Mouse (Mus musculus): ENCODE results near the gene Dmtf1.
A peak's percentile ranks its signal among the peaks of the same experiment; 100 is the strongest.

The Dmtf1 gene

GRCm38 (mm10) chr5:9107296-9108089 lies 54.1 kb downstream of the Dmtf1 start:
- no peak for DNase-seq (ENCODE audit: low spot score in 2 of 2)

- no peak for DNase-seq (ENCODE audit: low spot score in 2 of 2)
Observed at GRCm38 (mm10) chr5:9106806-9107205, 54.8 kb downstream of the Dmtf1 start.

DNA sequence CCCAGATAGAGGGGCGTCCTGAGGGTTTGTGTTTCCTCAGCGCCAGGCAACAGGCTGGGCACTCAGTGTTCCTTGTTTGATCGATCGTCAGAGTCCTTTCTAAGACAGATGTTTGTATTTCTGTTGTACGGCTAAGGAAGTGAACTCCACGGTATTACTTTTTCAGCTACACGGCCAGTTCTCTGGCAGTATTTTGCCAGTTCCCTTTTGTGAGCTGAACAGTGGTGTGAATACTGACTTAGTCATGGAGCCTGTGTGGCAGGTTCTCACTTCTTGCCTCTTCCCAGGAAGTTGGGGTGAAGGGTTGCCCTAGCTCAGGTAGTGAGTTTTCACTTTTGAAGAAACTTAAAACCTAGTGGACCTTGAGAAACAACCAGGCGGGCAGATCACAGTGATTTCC lies 57.6 kb downstream of the Dmtf1 start:
- DNase-seq (ENCODE audit: low spot score in 2 of 2), result no peak

DNA sequence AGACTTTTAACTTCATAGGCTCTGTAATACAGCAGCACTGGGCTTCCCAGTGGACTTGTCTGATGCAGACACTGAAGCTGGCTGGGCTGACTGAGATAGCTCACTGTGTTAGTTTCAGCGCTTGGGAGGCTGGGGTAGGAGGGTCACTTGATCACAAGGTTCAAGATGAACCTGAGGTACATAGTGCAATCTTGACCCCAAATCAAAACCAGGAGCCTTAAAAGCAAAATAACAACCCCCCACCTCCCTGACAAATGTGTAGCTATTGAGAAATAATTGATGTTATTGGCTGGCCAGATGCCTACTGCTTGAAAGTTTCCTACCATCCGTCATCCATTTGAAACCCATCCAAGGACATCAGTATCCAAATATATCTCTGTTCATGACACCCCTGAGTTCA lies 58.9 kb downstream of the Dmtf1 start:
- no peak for DNase-seq (ENCODE audit: low spot score in 2 of 2)

- peak in 1 of 2 experiments; percentile 33 for DNase-seq (ENCODE audit: low spot score in 2 of 2)
Observed at GRCm38 (mm10) chr5:9100849-9101801, 60.5 kb downstream of the Dmtf1 start.

DNA sequence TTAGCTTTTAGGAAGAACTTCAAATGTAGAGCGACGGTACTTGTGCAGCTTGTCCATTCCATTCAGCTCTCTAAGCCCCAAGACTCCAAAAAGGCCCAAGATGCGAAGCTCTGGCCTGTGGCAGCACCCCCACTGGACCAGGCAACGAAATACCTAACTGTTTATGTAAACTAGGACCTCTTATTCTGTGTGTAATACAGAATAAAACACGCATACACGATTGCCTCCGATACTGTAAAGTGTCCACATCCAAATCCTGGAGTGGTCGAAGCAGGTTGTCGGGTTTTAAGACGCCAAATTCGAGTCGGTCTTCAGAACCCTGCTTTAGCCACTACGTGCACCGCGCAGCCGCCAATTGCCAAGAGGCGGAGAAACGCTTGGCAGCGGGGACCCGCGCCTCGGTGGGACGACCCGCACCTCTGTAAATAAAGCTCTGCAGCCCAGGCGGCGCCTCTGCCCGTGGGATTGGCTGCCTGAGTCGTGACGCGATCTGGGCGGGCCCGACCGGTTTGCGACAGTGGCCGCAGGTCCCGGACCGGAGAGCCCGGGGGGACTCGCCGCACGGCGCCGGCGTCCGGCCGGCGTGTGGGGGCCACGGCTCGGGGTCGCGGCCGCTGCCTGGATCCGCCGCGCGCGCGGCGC lies 61.2 kb downstream of the Dmtf1 start, which contains the start of gene Tmem243:
Gene Tmem243, plus strand, starts transcription at position 462 of the 642 bp plus-strand sequence.
- DNase-seq (ENCODE audit: low spot score in 2 of 2), result peak; percentile 75 to 84

- DNase-seq (ENCODE audit: low spot score in 2 of 2), result no peak
Observed at GRCm38 (mm10) chr5:9093490-9093889, 68.1 kb downstream of the Dmtf1 start.

DNA sequence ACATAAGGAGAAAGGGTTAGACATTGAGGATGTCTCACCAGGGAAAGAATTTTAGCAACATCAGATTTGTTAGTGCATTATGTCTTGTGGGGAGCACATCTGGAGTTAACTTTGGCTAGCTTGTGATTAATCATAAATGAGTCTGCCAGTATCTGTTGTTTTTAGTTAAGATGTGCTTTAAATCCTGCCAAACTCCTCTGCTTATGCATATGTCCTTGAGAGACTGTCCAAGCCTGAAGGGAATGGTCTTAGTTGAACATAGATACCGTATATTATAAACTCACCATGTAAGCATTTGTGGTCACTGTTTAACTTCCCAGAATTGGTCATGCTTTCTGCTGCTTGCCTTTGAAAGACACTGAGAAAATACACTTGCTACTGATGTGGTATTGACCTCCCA lies 68.9 kb downstream of the Dmtf1 start:
- no peak for DNase-seq (ENCODE audit: low spot score in 2 of 2)

- no peak for DNase-seq (ENCODE audit: low spot score in 2 of 2)
Observed at GRCm38 (mm10) chr5:9090493-9091106, 71.0 kb downstream of the Dmtf1 start.

- DNase-seq (ENCODE audit: low spot score in 2 of 2), result no peak
Observed at GRCm38 (mm10) chr5:9086924-9087719, 74.5 kb downstream of the Dmtf1 start.

- no peak for DNase-seq (ENCODE audit: low spot score in 2 of 2)
Observed at GRCm38 (mm10) chr5:9079773-9080501, 81.6 kb downstream of the Dmtf1 start.

- DNase-seq (ENCODE audit: low spot score in 2 of 2), result no peak
Observed at GRCm38 (mm10) chr5:9073177-9073854, 88.3 kb downstream of the Dmtf1 start.

DNA sequence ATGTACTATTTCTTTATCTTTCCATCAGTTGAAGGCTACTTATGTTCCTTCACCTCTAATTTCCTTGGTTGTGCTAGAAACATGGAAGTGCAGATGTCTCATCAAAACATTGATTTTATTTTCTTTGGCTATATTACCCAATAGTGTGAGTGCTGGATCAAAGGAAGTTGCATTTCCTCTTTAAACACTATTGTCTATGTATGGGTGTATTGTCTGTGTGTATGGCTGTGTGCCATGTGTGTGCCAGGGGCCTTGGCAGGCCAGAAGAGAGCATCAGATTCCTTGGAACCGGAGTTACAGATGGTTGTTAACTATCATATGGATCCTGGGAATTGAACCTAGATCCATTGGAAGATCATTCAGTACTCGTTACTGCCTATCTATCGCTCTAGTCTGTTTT lies 90.2 kb downstream of the Dmtf1 start:
- DNase-seq (ENCODE audit: low spot score in 2 of 2), result no peak

DNA sequence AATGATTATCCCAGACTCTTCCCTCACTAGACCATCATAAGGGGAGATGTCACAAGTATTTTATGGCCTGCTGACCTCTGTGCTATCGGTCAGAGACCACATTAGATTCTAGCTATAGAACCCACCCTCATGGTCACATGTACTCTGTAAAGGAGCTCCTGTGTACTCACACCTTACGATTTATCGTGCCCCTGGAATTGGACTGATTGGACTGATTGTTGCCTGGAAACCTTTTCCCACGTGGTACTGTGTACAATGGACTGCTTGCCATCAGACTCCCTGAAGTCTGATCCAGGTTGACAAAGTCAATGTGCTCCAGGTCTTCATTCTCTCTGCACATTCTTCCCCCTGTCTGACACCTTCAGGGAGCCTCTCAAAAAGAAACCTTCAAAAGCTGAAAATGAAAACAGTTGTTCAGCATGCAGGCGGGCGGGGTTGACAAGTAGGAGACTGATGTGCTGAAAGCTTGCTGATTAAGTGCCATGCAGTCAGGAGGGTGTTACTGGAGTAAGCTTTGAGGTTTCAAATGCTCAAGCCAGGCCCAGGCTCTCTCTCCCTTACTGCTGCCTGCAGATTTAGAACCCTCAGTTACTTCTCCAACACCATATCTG lies 91.9 kb downstream of the Dmtf1 start:
- no peak for DNase-seq (ENCODE audit: low spot score in 2 of 2)

DNA sequence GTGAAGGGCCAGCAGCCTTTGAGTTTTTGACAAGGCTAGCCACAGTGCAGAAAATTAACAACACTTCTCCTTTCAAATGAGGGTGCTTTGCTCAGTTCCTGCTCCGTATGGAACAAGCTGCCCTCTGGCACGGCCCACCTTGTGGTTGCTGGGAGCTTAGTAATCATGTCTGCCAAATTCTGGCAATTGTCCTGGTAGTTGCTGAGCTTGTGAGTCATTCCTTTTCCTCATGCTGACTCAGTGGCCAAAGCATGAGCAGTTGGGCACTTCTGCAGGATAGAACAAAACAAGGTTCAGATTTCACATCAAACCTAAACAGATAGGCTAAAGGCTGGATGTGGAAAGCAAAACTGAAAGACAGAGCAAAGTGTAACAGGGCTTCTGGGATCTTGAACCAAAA lies 92.7 kb downstream of the Dmtf1 start:
- peak; percentile 16 to 22 for DNase-seq (ENCODE audit: low spot score in 2 of 2)
